Mouse (Mus musculus) 416B (cell line): ENCODE data around the gene Usp39.

Experiments
- DNase-seq: peaks from one replicate; pipeline ENCODE4 v3.0.0; 2011; ENCODE audit warnings: low read depth

Gene Usp39

GRCm38 (mm10) chr6:72371571-72371970 is 26.6 kb upstream of the Usp39 start:
- no peak for DNase-seq

- no peak for DNase-seq
These were observed 26.2 kb upstream of the Usp39 start for GRCm38 (mm10) chr6:72371147-72371546.

GRCm38 (mm10) chr6:72370091-72370490 is 25.1 kb upstream of the Usp39 start:
- DNase-seq: no peak

GRCm38 (mm10) chr6:72369557-72369956 is 24.6 kb upstream of the Usp39 start:
- no peak for DNase-seq

GRCm38 (mm10) chr6:72367460-72367974 is 22.5 kb upstream of the Usp39 start:
- no peak for DNase-seq

- DNase-seq: no peak
These were observed 22.0 kb upstream of the Usp39 start, which contains the start of gene Rnf181 for GRCm38 (mm10) chr6:72366844-72367443. Rnf181 (minus strand) TSS chr6:72366956.

GRCm38 (mm10) chr6:72366304-72366703 is 21.3 kb upstream of the Usp39 start:
- DNase-seq: no peak

GRCm38 (mm10) chr6:72364985-72365384 is 20.0 kb upstream of the Usp39 start:
- no peak for DNase-seq

GRCm38 (mm10) chr6:72364009-72364408 is 19.0 kb upstream of the Usp39 start:
- DNase-seq: peak; percentile 49

- peak; percentile 99 for DNase-seq
These were observed 17.4 kb upstream of the Usp39 start for GRCm38 (mm10) chr6:72362132-72363028.

- no peak for DNase-seq
These were observed 16.2 kb upstream of the Usp39 start for GRCm38 (mm10) chr6:72361121-72361551.

GRCm38 (mm10) chr6:72360599-72360935 is 15.6 kb upstream of the Usp39 start:
- DNase-seq: no peak

- DNase-seq: no peak
These were observed 15.1 kb upstream of the Usp39 start for GRCm38 (mm10) chr6:72359891-72360598.

- DNase-seq: no peak
These were observed 14.4 kb upstream of the Usp39 start for GRCm38 (mm10) chr6:72359343-72359742.

- no peak for DNase-seq
These were observed 13.2 kb upstream of the Usp39 start for GRCm38 (mm10) chr6:72358086-72358764.

- DNase-seq: no peak
These were observed 12.4 kb upstream of the Usp39 start for GRCm38 (mm10) chr6:72357164-72358079.

GRCm38 (mm10) chr6:72356001-72356532 is 11.1 kb upstream of the Usp39 start:
- no peak for DNase-seq

GRCm38 (mm10) chr6:72355066-72355911 is 10.3 kb upstream of the Usp39 start, which contains the start of gene Tmem150a:
Tmem150a (plus strand) TSS chr6:72355447.
- no peak for DNase-seq

GRCm38 (mm10) chr6:72354025-72354424 is 9.0 kb upstream of the Usp39 start:
- no peak for DNase-seq
